Mouse (Mus musculus): ENCODE measurements around the gene Zer1. TPM values are rescaled to one million over a fixed set of nuclear protein-coding genes. Genes with fewer than 3 reads are reported as not detected.

Zer1 gene
- total and polyA plus RNA-seq, 3 experiments = 5.5 to 15.0 (median 13.4) TPM

GRCm38 (mm10) chr2:30094208-30094588, 30.2 kb downstream of the Zer1 start:
- TF ChIP-seq NRF1 (IDR thresholded peaks at IDR 0.05; ENCODE audit: low read depth, low read length) = peak; percentile 64
- peak; percentile 35; the same call in 1 of the 2 replicates for TF ChIP-seq MXI1 (IDR thresholded peaks at IDR 0.05; ENCODE audit: low read depth, low read length)
- no peak for TF ChIP-seq ELF1 (IDR thresholded peaks at IDR 0.05; ENCODE audit: low read depth, low read length)
- TF ChIP-seq MEF2A (IDR thresholded peaks at IDR 0.05; ENCODE audit: borderline replicate concordance, low read depth, low read length) = no peak
- TF ChIP-seq UBTF (IDR thresholded peaks at IDR 0.05; ENCODE audit: low read depth, low read length) = no peak
- peak; percentile 8; the same call in 1 of the 2 replicates for TF ChIP-seq TBP (conservative IDR thresholded peaks at IDR 0.05; ENCODE audit: low read depth, low read length)
- Histone ChIP-seq H3K9me3 (replicated peaks; ENCODE audit: low read length) (no peaks in the 10 kb centered on the region), H3K4me2 (ENCODE audit: insufficient read depth, low read depth, poor library complexity, severe bottlenecking) (peak overlapping the region; percentile 85), H3K4me1 (ENCODE audit: control insufficient read depth in 1 of 2, insufficient read depth in 2 of 2) (peaks cover 22 to 45% of the 10 kb centered on the region in 2 experiments), H3K36me3 (replicated peaks in 1 of 2; ENCODE audit: control insufficient read depth in 1 of 2, insufficient read depth in 1 of 2, low read length in 1 of 2) (peaks cover 26 to 66% of the 10 kb centered on the region in 2 experiments), H3K79me2 (replicated peaks; ENCODE audit: control insufficient read depth, extremely low read depth, insufficient read depth, poor library complexity, severe bottlenecking) (peaks cover 3% of the 10 kb centered on the region; the same call in 1 of the 2 replicates), H3K27me3 (replicated peaks) (no peaks in the 10 kb centered on the region), H3K9ac (ENCODE audit: insufficient read depth, low read depth) (peak overlapping the region; percentile 56), H3K4me3 (replicated peaks in 1 of 3; ENCODE audit: low read depth in 2 of 3, low read length in 2 of 3, poor library complexity in 1 of 3) (peak overlapping the region; percentile 71 to 88 (median 80)), H3K27ac (ENCODE audit: insufficient read depth, low read depth) (peak overlapping the region; percentile 25; the same call in 1 of the 2 replicates)
- dilution Hi-C loops (cut with MboI; ENCODE audit: extremely low pct_ligation_motif_present, extremely low pct_unique_long_range_greater_than_20kb, low sequenced_read_pairs) = no loop called here
- in situ Hi-C loops (cut with MboI; ENCODE audit: low pct_ligation_motif_present, low pct_unique_long_range_greater_than_20kb, low sequenced_read_pairs) = no loop called here
- peak; percentile 60 for DNase-seq (ENCODE audit: extremely low read depth)

- Histone ChIP-seq H3K4me3 (replicated peaks in 1 of 3; ENCODE audit: low read depth in 2 of 3, low read length in 2 of 3, poor library complexity in 1 of 3) (peak within 1 kb of the TSS; percentile 88 to 97 (median 94)), H3K9ac (ENCODE audit: insufficient read depth, low read depth) (peak within 1 kb of the TSS; percentile 97), H3K27me3 (replicated peaks) (no peaks in the 10 kb centered on the region), H3K4me1 (ENCODE audit: control insufficient read depth in 1 of 2, insufficient read depth in 2 of 2) (peaks cover 22 to 40% of the 10 kb centered on the region in 2 experiments), H3K4me2 (ENCODE audit: insufficient read depth, low read depth, poor library complexity, severe bottlenecking) (peak within 1 kb of the TSS; percentile 85), H3K9me3 (replicated peaks; ENCODE audit: low read length) (no peaks in the 10 kb centered on the region), H3K36me3 (replicated peaks in 1 of 2; ENCODE audit: control insufficient read depth in 1 of 2, insufficient read depth in 1 of 2, low read length in 1 of 2) (peaks cover 26 to 63% of the 10 kb centered on the region in 2 experiments), H3K27ac (ENCODE audit: insufficient read depth, low read depth) (peak within 1 kb of the TSS; percentile 25; the same call in 1 of the 2 replicates), H3K79me2 (replicated peaks; ENCODE audit: control insufficient read depth, extremely low read depth, insufficient read depth, poor library complexity, severe bottlenecking) (peaks cover 3% of the 10 kb centered on the region; the same call in 1 of the 2 replicates)
- in situ Hi-C loops (cut with MboI; ENCODE audit: low pct_ligation_motif_present, low pct_unique_long_range_greater_than_20kb, low sequenced_read_pairs) = no loop called here
- DNase-seq (ENCODE audit: extremely low read depth) = peak; percentile 99
- dilution Hi-C loops (cut with MboI; ENCODE audit: extremely low pct_ligation_motif_present, extremely low pct_unique_long_range_greater_than_20kb, low sequenced_read_pairs) = no loop called here
- TF ChIP-seq KAT2A (IDR thresholded peaks at IDR 0.05; ENCODE audit: insufficient replicate concordance, low read length) (no peak), NELFE (IDR thresholded peaks at IDR 0.05; ENCODE audit: low read depth, low read length) (peak; percentile 82), JUN (IDR thresholded peaks at IDR 0.05; ENCODE audit: insufficient read depth, low read depth, low read length) (no peak), ZMIZ1 (IDR thresholded peaks at IDR 0.05; ENCODE audit: low read depth, low read length) (peak; percentile 65; the same call in 1 of the 2 replicates), E2F4 (IDR thresholded peaks at IDR 0.05; ENCODE audit: insufficient replicate concordance, low read depth, low read length) (no peak), USF1 (IDR thresholded peaks at IDR 0.05; ENCODE audit: low read depth, low read length) (peak; percentile 1; the same call in 1 of the 2 replicates), POLR2AphosphoS2 (IDR thresholded peaks at IDR 0.05; ENCODE audit: low read depth, low read length) (peak; percentile 71; the same call in 1 of the 2 replicates), MEF2A (IDR thresholded peaks at IDR 0.05; ENCODE audit: borderline replicate concordance, low read depth, low read length) (no peak), ELF1 (IDR thresholded peaks at IDR 0.05; ENCODE audit: low read depth, low read length) (peak; percentile 93), CTCF (conservative IDR thresholded peaks at IDR 0.05 in 1 of 2, IDR thresholded peaks at IDR 0.05 in 1 of 2; ENCODE audit: low read depth in 2 of 2, low read length in 2 of 2) (no peak), ZC3H11A (IDR thresholded peaks at IDR 0.05; ENCODE audit: low read depth, low read length) (no peak), RCOR1 (conservative IDR thresholded peaks at IDR 0.05; ENCODE audit: low read depth, low read length) (no peak), UBTF (IDR thresholded peaks at IDR 0.05; ENCODE audit: low read depth, low read length) (no peak), CHD2 (IDR thresholded peaks at IDR 0.05; ENCODE audit: low read length) (no peak), ETS1 (conservative IDR thresholded peaks at IDR 0.05; ENCODE audit: low read depth, low read length) (no peak), JUND (conservative IDR thresholded peaks at IDR 0.05; ENCODE audit: low read depth, low read length) (no peak), ZKSCAN1 (IDR thresholded peaks at IDR 0.05; ENCODE audit: borderline replicate concordance, low read depth, low read length) (no peak), USF2 (conservative IDR thresholded peaks at IDR 0.05; ENCODE audit: low read depth, low read length) (no peak), MXI1 (IDR thresholded peaks at IDR 0.05; ENCODE audit: low read depth, low read length) (peak; percentile 71; the same call in 1 of the 2 replicates), GABPA (IDR thresholded peaks at IDR 0.05; ENCODE audit: insufficient replicate concordance, low read depth, low read length) (no peak), SIN3A (IDR thresholded peaks at IDR 0.05; ENCODE audit: low read length) (peak; percentile 10; the same call in 1 of the 2 replicates), MYC (IDR thresholded peaks at IDR 0.05; ENCODE audit: low read depth, low read length) (peak; percentile 94), MAFK (IDR thresholded peaks at IDR 0.05; ENCODE audit: insufficient replicate concordance, low read length) (no peak), MAX (IDR thresholded peaks at IDR 0.05; ENCODE audit: low read length) (peak; percentile 81), CHD1 (IDR thresholded peaks at IDR 0.05; ENCODE audit: low read depth, low read length) (no peak), BHLHE40 (IDR thresholded peaks at IDR 0.05; ENCODE audit: low read depth, low read length) (0 out of 2 replicates have a peak, but pooled peaks have one; percentile 5), NRF1 (IDR thresholded peaks at IDR 0.05; ENCODE audit: low read depth, low read length) (peak; percentile 96), TBP (conservative IDR thresholded peaks at IDR 0.05; ENCODE audit: low read depth, low read length) (peak; percentile 89)
Observed at GRCm38 (mm10) chr2:30093471-30094207, 30.7 kb downstream of the Zer1 start, which contains the start of gene Zdhhc12. Zdhhc12 (minus strand) TSS chr2:30093648.

Data from CH12.LX (cell line).